Mouse (Mus musculus) heart, embryonic 14.5 days (tissue): ENCODE measurements around the gene Bcr. TPM values are rescaled to one million over a fixed set of nuclear protein-coding genes. Genes with fewer than 3 reads are reported as not detected.

Experiments
- ATAC-seq: fragments of 200-750 bp; cut with Nextera tagmentation; 2 replicates; pipeline ENCODE4 v1.8.0; 2017; ENCODE audit warnings: low read depth, moderate TSS enrichment; ENCODE audit not compliant: insufficient number of reproducible peaks, insufficient read depth, low FRiP score
- H3K27ac ChIP-seq, 2 experiments: fragments of 200-500 bp in 1 of 2; fragments of 300-500 bp in 1 of 2; sonication (generic) in 1 of 2; replicated peaks in 1 of 2; 2 replicates each; pipeline ENCODE4 v1.5.1; 2012 to 2014; ENCODE audit warnings: low read depth in 2 of 2, low read length in 2 of 2, control low read depth in 1 of 2, mild to moderate bottlenecking in 1 of 2, mixed read lengths in 1 of 2; ENCODE audit not compliant: control insufficient read depth in 1 of 2, insufficient read depth in 1 of 2
- H3K27me3 ChIP-seq: fragments of 300-500 bp; sonication (generic); 2 replicates; pipeline ENCODE4 v1.6.1; 2014; ENCODE audit warnings: mild to moderate bottlenecking, low read length, control low read depth; ENCODE audit not compliant: control insufficient read depth, insufficient read depth
- H3K36me3 ChIP-seq: fragments of 300-500 bp; sonication (generic); 2 replicates; pipeline ENCODE4 v1.6.1; 2014; ENCODE audit warnings: mild to moderate bottlenecking, control low read depth, low read length, mixed read lengths; ENCODE audit not compliant: control insufficient read depth, insufficient read depth
- H3K4me1 ChIP-seq, 2 experiments: fragments of 200-500 bp in 1 of 2; fragments of 300-500 bp in 1 of 2; sonication (generic) in 1 of 2; 2 replicates each; pipeline ENCODE4 v1.6.1; 2012 to 2014; ENCODE audit warnings: low read length in 2 of 2, control low read depth in 1 of 2, mixed read lengths in 1 of 2; ENCODE audit not compliant: control insufficient read depth in 2 of 2, insufficient read depth in 2 of 2
- H3K4me2 ChIP-seq: fragments of 300-500 bp; sonication (generic); 2 replicates; pipeline ENCODE4 v1.6.1; 2014; ENCODE audit warnings: mild to moderate bottlenecking, low read length
- H3K4me3 ChIP-seq, 2 experiments: fragments of 200-500 bp in 1 of 2; fragments of 300-500 bp in 1 of 2; sonication (generic) in 1 of 2; 2 replicates each; pipeline ENCODE4 v1.5.1; 2012 to 2014; ENCODE audit warnings: low read length in 2 of 2, mild to moderate bottlenecking in 2 of 2, control low read depth in 1 of 2, low read depth in 1 of 2, moderate library complexity in 1 of 2; ENCODE audit not compliant: control insufficient read depth in 1 of 2, insufficient read depth in 1 of 2
- H3K9ac ChIP-seq: fragments of 300-500 bp; sonication (generic); 2 replicates; pipeline ENCODE4 v1.6.1; 2014; ENCODE audit warnings: mild to moderate bottlenecking, low read length
- H3K9me3 ChIP-seq: fragments of 300-500 bp; sonication (generic); 2 replicates; pipeline ENCODE4 v1.6.1; 2016; ENCODE audit warnings: low read length, control low read depth; ENCODE audit not compliant: control insufficient read depth
- WGBS: fragments of 180-500 bp; shearing (Covaris S2); extraction: QIAGEN DNeasy Blood & Tissue Kit; methylation state at CpG from one replicate; pipeline ENCODE4 v1.1.7; 2014; 5-methylcytosine and 5-hydroxymethylcytosine counted together
- polyA plus RNA-seq: library from polyadenylated mRNA; unstranded; fragments of >200 nt; fragmentation: Nextera tagmentation; extraction: Ambion mirVana; gene quantifications from 2 replicates; pipeline ENCODE4 v1.2.1, GENCODE M21; 2014

The Bcr gene
- polyA plus RNA-seq, 1 experiment from 2014 or later, result 14.5 TPM

DNA sequence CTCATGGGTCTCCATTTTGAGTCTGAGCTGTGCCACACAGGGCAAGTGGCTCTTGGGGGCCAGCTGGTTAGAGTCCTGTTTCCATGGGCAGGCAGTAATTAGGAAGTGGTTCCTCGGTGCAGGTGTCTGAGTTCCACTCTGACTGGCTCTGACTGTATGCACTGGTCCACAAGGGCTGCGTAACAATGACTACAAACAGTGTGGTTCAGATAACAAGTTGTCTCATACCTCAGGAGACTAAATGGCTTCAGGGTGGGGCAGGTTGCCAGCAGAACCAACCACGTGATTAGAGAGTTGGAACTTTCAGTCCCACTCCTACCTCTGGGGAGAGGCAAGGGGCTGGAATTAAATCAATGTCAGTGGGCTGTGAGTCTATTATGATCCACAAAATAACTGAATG lies 59.0 kb downstream of the Bcr start:
- no peak overlapping the region for H3K4me2 ChIP-seq
- 46% methylated on average over 3 of the region's 3 CpGs for WGBS
- H3K9me3 ChIP-seq, result no peaks in the 10 kb centered on the region
- H3K9ac ChIP-seq, result no peak overlapping the region
- H3K27ac ChIP-seq, result no peak overlapping the region
- no peaks in the 10 kb centered on the region for H3K36me3 ChIP-seq
- peaks cover 32 to 55% of the 10 kb centered on the region in 2 experiments for H3K4me1 ChIP-seq
- H3K4me3 ChIP-seq, result no peak overlapping the region
- ATAC-seq, result no peak
- no peaks in the 10 kb centered on the region for H3K27me3 ChIP-seq

GRCm38 (mm10) chr10:75120176-75120575 lies 59.8 kb downstream of the Bcr start:
- Histone ChIP-seq H3K4me1 (peaks cover 31 to 52% of the 10 kb centered on the region in 2 experiments), H3K4me2 (no peak overlapping the region), H3K4me3 (no peak overlapping the region), H3K9me3 (no peaks in the 10 kb centered on the region), H3K9ac (no peak overlapping the region), H3K36me3 (peaks cover 3% of the 10 kb centered on the region; the same call in 1 of the 2 replicates), H3K27ac (no peak overlapping the region), H3K27me3 (no peaks in the 10 kb centered on the region)
- 88% methylated on average over 5 of the region's 5 CpGs for WGBS
- no peak for ATAC-seq

GRCm38 (mm10) chr10:75121028-75121427 lies 60.6 kb downstream of the Bcr start:
- Histone ChIP-seq H3K4me2 (no peak overlapping the region), H3K9me3 (no peaks in the 10 kb centered on the region), H3K36me3 (peaks cover 11% of the 10 kb centered on the region), H3K4me3 (no peak overlapping the region), H3K4me1 (peaks cover 29 to 44% of the 10 kb centered on the region in 2 experiments), H3K27ac (peak overlapping the region in 1 of 2 experiments; percentile 17; a peak in 1 of 4 replicates), H3K9ac (no peak overlapping the region), H3K27me3 (no peaks in the 10 kb centered on the region)
- ATAC-seq, result no peak
- 31% methylated on average over 5 of the region's 5 CpGs for WGBS

GRCm38 (mm10) chr10:75125577-75125976 lies 65.2 kb downstream of the Bcr start:
- Histone ChIP-seq H3K9ac (no peak overlapping the region), H3K4me2 (no peak overlapping the region), H3K4me3 (no peak overlapping the region), H3K4me1 (peaks cover 8 to 17% of the 10 kb centered on the region in 2 experiments), H3K27ac (no peak overlapping the region), H3K36me3 (peaks cover 13% of the 10 kb centered on the region), H3K27me3 (no peaks in the 10 kb centered on the region), H3K9me3 (no peaks in the 10 kb centered on the region)
- ATAC-seq, result no peak
- WGBS, result 61% methylated on average over 4 of the region's 4 CpGs

- Histone ChIP-seq H3K27ac (no peak overlapping the region), H3K9me3 (no peaks in the 10 kb centered on the region), H3K4me1 (no peaks in the 10 kb centered on the region), H3K4me2 (no peak overlapping the region), H3K4me3 (no peak overlapping the region), H3K27me3 (no peaks in the 10 kb centered on the region), H3K9ac (no peak overlapping the region), H3K36me3 (peaks cover 27% of the 10 kb centered on the region)
- no peak; the same call in 1 of the 2 replicates for ATAC-seq
- 79% methylated on average over 7 of the region's 7 CpGs for WGBS
These were observed 68.9 kb downstream of the Bcr start for GRCm38 (mm10) chr10:75129283-75129710.

GRCm38 (mm10) chr10:75130372-75131046 lies 70.1 kb downstream of the Bcr start:
- H3K4me1 ChIP-seq, result no peaks in the 10 kb centered on the region
- no peaks in the 10 kb centered on the region for H3K27me3 ChIP-seq
- no peak overlapping the region for H3K4me3 ChIP-seq
- WGBS, result 88% methylated on average over 4 of the region's 4 CpGs
- peaks cover 29% of the 10 kb centered on the region for H3K36me3 ChIP-seq
- no peak for ATAC-seq
- no peak overlapping the region for H3K9ac ChIP-seq
- no peaks in the 10 kb centered on the region for H3K9me3 ChIP-seq
- H3K4me2 ChIP-seq, result no peak overlapping the region
- H3K27ac ChIP-seq, result no peak overlapping the region

GRCm38 (mm10) chr10:75131625-75132024 lies 71.2 kb downstream of the Bcr start:
- Histone ChIP-seq H3K4me2 (no peak overlapping the region), H3K36me3 (peaks cover 31% of the 10 kb centered on the region), H3K4me3 (no peak overlapping the region), H3K9me3 (no peaks in the 10 kb centered on the region), H3K27me3 (no peaks in the 10 kb centered on the region), H3K4me1 (peaks cover 0 to under 1% of the 10 kb centered on the region in 2 experiments; a peak in 1 of 4 replicates), H3K27ac (no peak overlapping the region), H3K9ac (no peak overlapping the region)
- WGBS, result 64% methylated on average over 8 of the region's 8 CpGs
- ATAC-seq, result no peak
